Mouse (Mus musculus): ENCODE results near the gene Dnaja2.

- TF ChIP-seq HCFC1 (IDR thresholded peaks at IDR 0.05; ENCODE audit: low read depth, low read length) (no peak), EP300 (IDR thresholded peaks at IDR 0.05; ENCODE audit: low read length) (no peak)
Observed at GRCm38 (mm10) chr8:85557601-85557986, 2.5 kb upstream of the Dnaja2 start.
